18 mouse cellular contexts compared by ENCODE assay signal in genomic region chr13:3744870-3745269, GRCm38 (mm10). TPM values are rescaled to one million over a fixed set of nuclear protein-coding genes. Genes with fewer than 3 reads are reported as not detected.
"Had no signal": no experiment of that assay in that cellular context is flagged by ENCODE, and none has a peak within 500 bp of the region (broad histone marks: within the 10 kb centered on the region; RNA-seq: fewer than 3 reads in every experiment).

No protein-coding gene starts in this region.

- H3K27ac ChIP-seq: kidney, embryonic 15.5 days; left cerebral cortex, adult 2 months; liver, embryonic 12.5 days; midbrain, embryonic 10.5 days; neural tube, embryonic 12.5 days had no signal

- DNase-seq: kidney, adult 2 months; kidney, postnatal 14 days; lung, embryonic 14.5 days; lung, postnatal 14 days; midbrain, embryonic 14.5 days; retina, postnatal 1 day; right cerebral cortex, postnatal 4 days; thymus, adult 2 months; thymus, postnatal 25 days had no signal

- H3K4me3 ChIP-seq: kidney, embryonic 15.5 days; left cerebral cortex, adult 2 months; limb, embryonic 10.5 days; liver, embryonic 12.5 days; midbrain, embryonic 10.5 days; neural tube, embryonic 12.5 days; stomach, embryonic 15.5 days had no signal

- ATAC-seq: liver, embryonic 12.5 days had no signal

- H3K36me3 ChIP-seq: kidney, embryonic 15.5 days; limb, embryonic 10.5 days; liver, embryonic 12.5 days; midbrain, embryonic 10.5 days; neural tube, embryonic 12.5 days; stomach, embryonic 15.5 days had no signal

- H3K27me3 ChIP-seq: kidney, embryonic 15.5 days; liver, embryonic 12.5 days; neural tube, embryonic 12.5 days; stomach, embryonic 15.5 days had no signal

- H3K9ac ChIP-seq: kidney, embryonic 15.5 days; liver, embryonic 12.5 days; lung, embryonic 14.5 days; neural tube, embryonic 12.5 days; stomach, embryonic 15.5 days had no signal

- H3K9me3 ChIP-seq: kidney, embryonic 15.5 days; limb, embryonic 10.5 days; liver, embryonic 12.5 days; midbrain, embryonic 10.5 days; neural tube, embryonic 12.5 days; stomach, embryonic 15.5 days had no signal

- H3K4me2 ChIP-seq: kidney, embryonic 15.5 days; liver, embryonic 12.5 days; lung, embryonic 14.5 days; neural tube, embryonic 12.5 days; stomach, embryonic 15.5 days had no signal

RNA-seq across cellular contexts. Expression of gene Calml3, which starts 59.2 kb away (rescaled TPM):
- polyA plus RNA-seq: large intestine, adult 2 months; limb, embryonic 10.5 days; liver, embryonic 12.5 days; liver, embryonic 16.5 days; lung, embryonic 14.5 days; midbrain, embryonic 10.5 days; midbrain, embryonic 14.5 days; neural tube, embryonic 12.5 days had no signal
